Mouse (Mus musculus): ENCODE data around the gene Cpeb3. TPM values are rescaled to one million over a fixed set of nuclear protein-coding genes. Genes with fewer than 3 reads are reported as not detected.
A peak's percentile ranks its signal among the peaks of the same experiment; 100 is the strongest.
"Not testable (repeated sequence)": the region's sequence is repeated elsewhere in the genome, so short reads cannot be mapped to it uniquely, and the experiment has no call there.

Gene Cpeb3
- polyA plus RNA-seq, 1 experiment from 2014 or later, result 8.2 TPM

- H3K36me3 ChIP-seq (ENCODE audit: control insufficient read depth, insufficient read depth), result peaks cover 14% of the 10 kb centered on the region
- no peaks in the 10 kb centered on the region for H3K9me3 ChIP-seq (replicated peaks; ENCODE audit: control insufficient read depth, low read length)
- 83% methylated on average over 4 of the region's 4 CpGs for WGBS
- H3K9ac ChIP-seq (ENCODE audit: low read length), result no peak overlapping the region
- peaks cover 20% of the 10 kb centered on the region for H3K4me1 ChIP-seq (ENCODE audit: control insufficient read depth, insufficient read depth, low read length)
- no peaks in the 10 kb centered on the region for H3K27me3 ChIP-seq (ENCODE audit: control insufficient read depth, insufficient read depth, low read length)
- H3K4me2 ChIP-seq (ENCODE audit: low read depth, low read length), result no peak overlapping the region
- ATAC-seq (replicated peaks; ENCODE audit: extremely low read depth, insufficient read depth, low FRiP score), result no peak
- H3K27ac ChIP-seq (ENCODE audit: low read length), result no peak overlapping the region
- H3K4me3 ChIP-seq (ENCODE audit: low read length), result no peak overlapping the region
These were observed 2.1 kb upstream of the Cpeb3 start for GRCm38 (mm10) chr19:37210457-37210856.

GRCm38 (mm10) chr19:37209467-37210128, 1.2 kb upstream of the Cpeb3 start:
- no peak for ATAC-seq (replicated peaks; ENCODE audit: extremely low read depth, insufficient read depth, low FRiP score)
- Histone ChIP-seq H3K27me3 (ENCODE audit: control insufficient read depth, insufficient read depth, low read length) (no peaks in the 10 kb centered on the region), H3K36me3 (ENCODE audit: control insufficient read depth, insufficient read depth) (peaks cover 14% of the 10 kb centered on the region), H3K9ac (ENCODE audit: low read length) (no peak overlapping the region), H3K4me2 (ENCODE audit: low read depth, low read length) (peak overlapping the region; percentile 76; the same call in 1 of the 2 replicates), H3K27ac (ENCODE audit: low read length) (no peak overlapping the region), H3K9me3 (replicated peaks; ENCODE audit: control insufficient read depth, low read length) (no peaks in the 10 kb centered on the region), H3K4me1 (ENCODE audit: control insufficient read depth, insufficient read depth, low read length) (peaks cover 16% of the 10 kb centered on the region), H3K4me3 (ENCODE audit: low read length) (no peak overlapping the region)
- 78% methylated on average over 8 of the region's 8 CpGs for WGBS

- Histone ChIP-seq H3K9me3 (replicated peaks; ENCODE audit: control insufficient read depth, low read length) (no peaks in the 10 kb centered on the region), H3K27me3 (ENCODE audit: control insufficient read depth, insufficient read depth, low read length) (no peaks in the 10 kb centered on the region), H3K4me2 (ENCODE audit: low read depth, low read length) (peak overlapping the region; percentile 76), H3K27ac (ENCODE audit: low read length) (no peak overlapping the region), H3K9ac (ENCODE audit: low read length) (peak overlapping the region; percentile 99), H3K4me3 (ENCODE audit: low read length) (peak overlapping the region; percentile 99), H3K36me3 (ENCODE audit: control insufficient read depth, insufficient read depth) (peaks cover 14% of the 10 kb centered on the region), H3K4me1 (ENCODE audit: control insufficient read depth, insufficient read depth, low read length) (peaks cover 16% of the 10 kb centered on the region)
- 58% methylated on average over 7 of the region's 7 CpGs for WGBS
- ATAC-seq (replicated peaks; ENCODE audit: extremely low read depth, insufficient read depth, low FRiP score), result no peak
These were observed 585 bp upstream of the Cpeb3 start for GRCm38 (mm10) chr19:37208986-37209385.

GRCm38 (mm10) chr19:37207303-37208175, 862 bp downstream of the Cpeb3 start, which contains the start of gene March5:
Gene March5 (plus strand): TSS chr19:37207543.
- peaks cover 13% of the 10 kb centered on the region for H3K36me3 ChIP-seq (ENCODE audit: control insufficient read depth, insufficient read depth)
- peak within 1 kb of the TSS; percentile 99 for H3K4me3 ChIP-seq (ENCODE audit: low read length)
- under 1% methylated on average over 79 of the region's 94 CpGs for whole genome bisulfite sequencing
- H3K4me2 ChIP-seq (ENCODE audit: low read depth, low read length), result peak within 1 kb of the TSS; percentile 88
- ATAC-seq (replicated peaks; ENCODE audit: extremely low read depth, insufficient read depth, low FRiP score), result peak; percentile 96
- H3K27ac ChIP-seq (ENCODE audit: low read length), result peak within 1 kb of the TSS; percentile 94
- no peaks in the 10 kb centered on the region for H3K27me3 ChIP-seq (ENCODE audit: control insufficient read depth, insufficient read depth, low read length)
- H3K4me1 ChIP-seq (ENCODE audit: control insufficient read depth, insufficient read depth, low read length), result peaks cover 16% of the 10 kb centered on the region
- H3K9ac ChIP-seq (ENCODE audit: low read length), result peak within 1 kb of the TSS; percentile 99
- no peaks in the 10 kb centered on the region for H3K9me3 ChIP-seq (replicated peaks; ENCODE audit: control insufficient read depth, low read length)

GRCm38 (mm10) chr19:37206641-37207302, 1.6 kb downstream of the Cpeb3 start:
- Histone ChIP-seq H3K9ac (ENCODE audit: low read length) (peak overlapping the region; percentile 99), H3K36me3 (ENCODE audit: control insufficient read depth, insufficient read depth) (peaks cover 9% of the 10 kb centered on the region), H3K4me3 (ENCODE audit: low read length) (peak overlapping the region; percentile 99), H3K27me3 (ENCODE audit: control insufficient read depth, insufficient read depth, low read length) (no peaks in the 10 kb centered on the region), H3K9me3 (replicated peaks; ENCODE audit: control insufficient read depth, low read length) (no peaks in the 10 kb centered on the region), H3K4me1 (ENCODE audit: control insufficient read depth, insufficient read depth, low read length) (peaks cover 16% of the 10 kb centered on the region), H3K4me2 (ENCODE audit: low read depth, low read length) (peak overlapping the region; percentile 88), H3K27ac (ENCODE audit: low read length) (peak overlapping the region; percentile 94)
- peak; percentile 38 for ATAC-seq (replicated peaks; ENCODE audit: extremely low read depth, insufficient read depth, low FRiP score)
- WGBS, result under 1% methylated on average over 47 of the region's 47 CpGs

GRCm38 (mm10) chr19:37205155-37205554, 3.2 kb downstream of the Cpeb3 start:
- not testable (repeated sequence) for H3K27me3 ChIP-seq (ENCODE audit: control insufficient read depth, insufficient read depth, low read length); H3K27ac ChIP-seq (ENCODE audit: low read length); ATAC-seq (replicated peaks; ENCODE audit: extremely low read depth, insufficient read depth, low FRiP score); H3K4me3 ChIP-seq (ENCODE audit: low read length); H3K9ac ChIP-seq (ENCODE audit: low read length); H3K4me2 ChIP-seq (ENCODE audit: low read depth, low read length); H3K36me3 ChIP-seq (ENCODE audit: control insufficient read depth, insufficient read depth); H3K9me3 ChIP-seq (replicated peaks; ENCODE audit: control insufficient read depth, low read length)
- H3K4me1 ChIP-seq (ENCODE audit: control insufficient read depth, insufficient read depth, low read length), result peaks cover 18% of the 10 kb centered on the region

GRCm38 (mm10) chr19:37203371-37203770, 5.0 kb downstream of the Cpeb3 start:
- Histone ChIP-seq H3K9me3 (replicated peaks; ENCODE audit: control insufficient read depth, low read length) (no peaks in the 10 kb centered on the region), H3K27ac (ENCODE audit: low read length) (no peak overlapping the region), H3K36me3 (ENCODE audit: control insufficient read depth, insufficient read depth) (no peaks in the 10 kb centered on the region), H3K4me3 (ENCODE audit: low read length) (no peak overlapping the region), H3K4me1 (ENCODE audit: control insufficient read depth, insufficient read depth, low read length) (peaks cover 10% of the 10 kb centered on the region; the same call in 1 of the 2 replicates), H3K9ac (ENCODE audit: low read length) (no peak overlapping the region), H3K4me2 (ENCODE audit: low read depth, low read length) (no peak overlapping the region), H3K27me3 (ENCODE audit: control insufficient read depth, insufficient read depth, low read length) (no peaks in the 10 kb centered on the region)
- ATAC-seq (replicated peaks; ENCODE audit: extremely low read depth, insufficient read depth, low FRiP score), result no peak
- 85% methylated on average over 1 of the region's 1 CpGs for WGBS

GRCm38 (mm10) chr19:37199889-37200288, 8.5 kb downstream of the Cpeb3 start:
- Histone ChIP-seq H3K4me3 (ENCODE audit: low read length) (no peak overlapping the region), H3K36me3 (ENCODE audit: control insufficient read depth, insufficient read depth) (no peaks in the 10 kb centered on the region), H3K4me1 (ENCODE audit: control insufficient read depth, insufficient read depth, low read length) (peaks cover 7% of the 10 kb centered on the region; the same call in 1 of the 2 replicates), H3K4me2 (ENCODE audit: low read depth, low read length) (peak overlapping the region; percentile 9; the same call in 1 of the 2 replicates), H3K27me3 (ENCODE audit: control insufficient read depth, insufficient read depth, low read length) (no peaks in the 10 kb centered on the region), H3K27ac (ENCODE audit: low read length) (peak overlapping the region; percentile 76), H3K9me3 (replicated peaks; ENCODE audit: control insufficient read depth, low read length) (no peaks in the 10 kb centered on the region), H3K9ac (ENCODE audit: low read length) (no peak overlapping the region)
- WGBS, result 42% methylated on average over 2 of the region's 2 CpGs
- no peak for ATAC-seq (replicated peaks; ENCODE audit: extremely low read depth, insufficient read depth, low FRiP score)

Measured in heart, embryonic 16.5 days (tissue).